Mouse (Mus musculus): Measurements from ENCODE around the gene Podxl2.

DNA sequence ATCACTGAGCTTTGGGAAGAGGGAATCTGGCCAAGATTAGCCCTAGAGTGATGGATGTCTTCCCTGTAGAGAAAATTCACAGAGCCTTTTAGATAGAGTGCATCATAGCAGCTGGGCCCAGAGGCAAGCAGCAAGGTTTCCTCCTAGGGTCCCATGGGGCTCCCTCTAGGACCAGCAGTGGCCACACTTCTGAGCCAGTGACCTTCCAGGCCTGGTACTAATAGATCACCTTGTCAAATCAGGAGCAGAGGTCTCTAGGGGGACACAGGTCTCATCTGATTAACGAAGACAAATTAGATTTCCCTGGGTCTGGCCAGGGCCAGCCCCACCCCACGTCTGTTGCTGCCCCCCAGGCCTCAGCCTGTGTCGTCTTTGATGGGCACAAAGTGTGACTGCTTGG, 64.6 kb downstream of the Podxl2 start:
- no peak for TF ChIP-seq CTCF (IDR thresholded peaks at IDR 0.05; ENCODE audit: low read depth)
- TF ChIP-seq EP300 (IDR thresholded peaks at IDR 0.05; ENCODE audit: low read depth), result no peak

Measured in liver, postnatal 0 days (tissue).